In genomic region chr8:46859847-46860167, GRCm38 (mm10) we compare ENCODE assay signal across 13 mouse cellular contexts.
A peak's percentile ranks its signal among the peaks of the same experiment; 100 is the strongest.
DNase-seq lines count a peak whose midpoint lies in the region; ATAC-seq and TF ChIP-seq lines count a peak whose summit lies in the region.
"Had no signal": no experiment of that assay in that cellular context is flagged by ENCODE, and none has a peak within 500 bp of the region (broad histone marks: within the 10 kb centered on the region; RNA-seq: fewer than 3 reads in every experiment).

No protein-coding gene starts in this region.

- TF ChIP-seq CTCF in heart, adult 2 months (IDR thresholded peaks at IDR 0.05), result no peak
- no peak for TF ChIP-seq CTCF in midbrain, postnatal 0 days (IDR thresholded peaks at IDR 0.05)

- TF ChIP-seq POLR2A in heart, adult 2 months (IDR thresholded peaks at IDR 0.05; ENCODE audit: insufficient read depth, low read depth, low read length), result no peak

- no peaks in the 10 kb centered on the region for H3K36me3 ChIP-seq in heart, adult 2 months (ENCODE audit: control insufficient read depth, insufficient read depth, low read length)
- H3K36me3 ChIP-seq in lung, embryonic 15.5 days, result no peaks in the 10 kb centered on the region
- H3K36me3 ChIP-seq in midbrain, postnatal 0 days (ENCODE audit: insufficient read depth, low read length), result no peaks in the 10 kb centered on the region
- H3K36me3 ChIP-seq: hindbrain, embryonic 12.5 days had no signal

- WGBS in heart, adult 2 months, result 58% methylated on average over 8 of the region's 8 CpGs
- WGBS in lung, embryonic 15.5 days, result 49% methylated on average over 8 of the region's 8 CpGs
- WGBS in midbrain, postnatal 0 days, result 33% methylated on average over 8 of the region's 8 CpGs

- no peaks in the 10 kb centered on the region for H3K27me3 ChIP-seq in heart, adult 2 months (ENCODE audit: control insufficient read depth, insufficient read depth, low read length)
- no peaks in the 10 kb centered on the region for H3K27me3 ChIP-seq in lung, embryonic 15.5 days
- H3K27me3 ChIP-seq in midbrain, postnatal 0 days (ENCODE audit: insufficient read depth, low read length), result no peaks in the 10 kb centered on the region
- H3K27me3 ChIP-seq: hindbrain, embryonic 12.5 days had no signal

- H3K9me3 ChIP-seq in lung, embryonic 15.5 days, result no peaks in the 10 kb centered on the region
- no peaks in the 10 kb centered on the region for H3K9me3 ChIP-seq in midbrain, postnatal 0 days (ENCODE audit: low read length)
- H3K9me3 ChIP-seq: hindbrain, embryonic 12.5 days had no signal

- ATAC-seq in lung, embryonic 15.5 days (ENCODE audit: borderline replicate concordance, extremely low read depth, low FRiP score, low TSS enrichment), result no peak
- ATAC-seq in activated CD4-positive, CD25-positive, alpha-beta regulatory T cell, adult 4 months, result peak; percentile 53
- ATAC-seq in midbrain, postnatal 0 days (ENCODE audit: low FRiP score), result no peak

- no peak overlapping the region for H3K4me2 ChIP-seq in lung, embryonic 15.5 days
- no peak overlapping the region for H3K4me2 ChIP-seq in midbrain, postnatal 0 days (ENCODE audit: low read depth, low read length, poor library complexity, severe bottlenecking)
- H3K4me2 ChIP-seq: hindbrain, embryonic 12.5 days had no signal

- no peak for TF ChIP-seq EP300 in heart, adult 2 months (IDR thresholded peaks at IDR 0.05; ENCODE audit: insufficient read depth, low read depth, low read length)

- H3K27ac ChIP-seq in heart, adult 2 months, result peak overlapping the region; percentile 40
- H3K27ac ChIP-seq in lung, embryonic 15.5 days, result peak overlapping the region; percentile 43
- H3K27ac ChIP-seq in midbrain, postnatal 0 days (ENCODE audit: low read depth, low read length), result peak overlapping the region; percentile 21; the same call in 1 of the 2 replicates
- H3K27ac ChIP-seq: macrophage had no signal

- H3K4me3 ChIP-seq in heart, adult 2 months, result no peak overlapping the region
- no peak overlapping the region for H3K4me3 ChIP-seq in lung, embryonic 15.5 days
- H3K4me3 ChIP-seq in midbrain, postnatal 0 days (ENCODE audit: low read depth, low read length), result no peak overlapping the region
- H3K4me3 ChIP-seq: hindbrain, embryonic 12.5 days had no signal

- no peaks in the 10 kb centered on the region for H3K79me2 ChIP-seq in heart, adult 2 months (replicated peaks; ENCODE audit: control insufficient read depth, insufficient read depth, low read length)

- no peak overlapping the region for H3K9ac ChIP-seq in heart, adult 2 months (ENCODE audit: low read depth, low read length)
- no peak overlapping the region for H3K9ac ChIP-seq in lung, embryonic 15.5 days
- no peak overlapping the region for H3K9ac ChIP-seq in midbrain, postnatal 0 days (replicated peaks; ENCODE audit: low read length, poor library complexity, severe bottlenecking)
- H3K9ac ChIP-seq: hindbrain, embryonic 12.5 days had no signal

- peaks cover 4% of the 10 kb centered on the region; the same call in 1 of the 2 replicates for H3K4me1 ChIP-seq in heart, adult 2 months (ENCODE audit: control insufficient read depth, insufficient read depth, low read length)
- H3K4me1 ChIP-seq in lung, embryonic 15.5 days, result peaks cover 9% of the 10 kb centered on the region
- H3K4me1 ChIP-seq in midbrain, postnatal 0 days (ENCODE audit: insufficient read depth, low read length), result no peaks in the 10 kb centered on the region
- H3K4me1 ChIP-seq: hindbrain, embryonic 12.5 days had no signal

- intact Hi-C loops in heart, adult 2 months (cut with DNase I), result no loop called here
- intact Hi-C loops in heart, postnatal 10 days (cut with DNase I), result no loop called here

- DNase-seq in heart, adult 2 months, result no peak
- DNase-seq in heart, postnatal 10 days, result no peak
- DNase-seq in lung, adult 18-20 months, result no peak
- DNase-seq in midbrain, postnatal 0 days (ENCODE audit: low spot score), result no peak
- DNase-seq in c-Kit-positive CD71-positive TER-119-positive erythroid progenitor cells, embryonic 14.5 days (ENCODE audit: low spot score), result no peak
- DNase-seq: adrenal gland, postnatal 25 days; cerebellum, postnatal 10 days; kidney, adult 9 months; right cerebral cortex, postnatal 25 days had no signal
